Mouse (Mus musculus) cerebellum, postnatal 4 days (tissue): ENCODE results near the gene Chchd3.

Experiments used
- DNase-seq, 2 experiments: peaks; one replicate each; pipeline ENCODE4 v3.0.0; 2022; ENCODE audit warnings: low spot score in 2 of 2, mixed read lengths in 1 of 2

Gene Chchd3

DNA sequence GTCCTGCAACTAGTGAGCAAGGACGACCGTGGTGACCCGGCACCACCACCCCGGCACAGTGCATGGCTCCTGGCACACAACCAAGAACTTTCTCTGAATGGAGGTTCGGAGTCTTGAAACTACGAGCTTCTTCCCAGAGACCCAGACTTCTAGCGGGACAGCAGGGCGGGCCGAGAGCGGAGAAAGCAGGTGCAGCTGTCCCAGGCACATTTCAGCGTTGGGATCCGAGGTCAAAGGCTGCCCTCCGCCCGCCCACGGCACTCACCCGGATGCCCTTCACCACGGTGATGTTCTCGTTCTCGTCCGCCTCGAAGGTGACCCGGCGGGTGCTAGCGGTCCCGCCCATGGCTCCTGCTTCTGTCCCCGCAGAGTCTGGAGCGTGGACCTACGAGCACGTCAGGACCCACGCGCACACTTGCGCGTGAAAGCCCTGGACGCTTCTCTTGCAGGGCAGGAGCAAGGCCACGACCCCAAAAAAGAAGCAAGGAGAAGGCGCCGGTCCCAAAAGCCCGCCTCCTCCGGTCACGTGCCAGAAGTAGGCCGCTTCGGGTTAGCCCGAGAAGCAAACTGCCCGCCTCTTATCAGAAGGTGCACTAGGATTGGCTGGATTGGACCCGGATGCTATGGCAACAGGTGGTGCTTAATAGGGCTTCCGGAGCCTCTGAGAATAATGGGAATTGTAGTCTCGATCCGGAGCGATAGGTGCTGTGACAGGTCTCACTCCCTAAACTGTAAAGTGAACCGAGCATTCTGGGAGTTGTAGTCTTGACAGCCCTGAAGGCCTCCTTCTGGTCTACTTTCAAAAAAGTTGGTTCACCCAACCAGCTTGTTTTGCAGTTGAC lies at the start of gene Chchd3:
TSS of gene Chchd3 (minus strand) at position 526 of the 842 bp plus-strand sequence.
- peak; percentile 75 to 92 for DNase-seq

DNA sequence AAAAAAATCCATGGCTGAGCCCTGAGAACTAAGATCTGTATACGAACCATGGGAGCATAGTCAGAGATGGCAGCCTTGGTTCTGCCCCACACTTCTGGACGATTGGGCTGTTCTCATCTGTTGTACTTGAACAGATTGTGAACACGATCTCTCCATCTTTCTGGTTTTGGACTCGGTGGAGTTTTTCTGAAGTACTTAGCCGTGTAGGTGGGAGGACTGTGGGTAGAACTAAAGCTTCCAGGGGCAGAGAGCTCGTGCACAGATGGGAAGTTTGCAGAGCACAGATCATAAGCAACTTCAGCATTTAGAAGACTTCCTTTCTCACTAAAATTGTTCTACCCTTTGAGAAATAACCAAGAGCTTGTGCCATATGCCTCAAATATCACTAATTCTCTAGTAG lies 44.6 kb upstream of the Chchd3 start:
- DNase-seq, result no peak

DNA sequence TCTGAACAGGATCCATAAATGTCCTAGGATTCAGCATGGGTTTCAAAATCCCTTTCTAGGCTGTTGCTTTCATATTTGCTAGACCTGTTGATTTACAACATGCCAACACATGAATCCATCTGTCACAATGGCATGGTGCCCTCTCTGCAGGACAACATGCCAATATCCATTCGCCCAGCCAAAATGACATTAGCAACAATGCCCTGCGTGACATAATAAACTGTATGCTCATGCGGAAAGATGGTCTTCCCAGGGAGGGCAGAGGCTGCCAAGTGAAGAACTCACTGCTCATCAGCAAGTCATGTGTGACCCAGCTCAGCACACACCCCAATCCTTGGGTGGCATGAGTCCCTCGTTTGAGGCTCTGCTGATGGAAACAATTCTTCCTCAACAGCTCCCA lies 38.8 kb upstream of the Chchd3 start:
- DNase-seq, result peak; percentile 39 to 83

DNA sequence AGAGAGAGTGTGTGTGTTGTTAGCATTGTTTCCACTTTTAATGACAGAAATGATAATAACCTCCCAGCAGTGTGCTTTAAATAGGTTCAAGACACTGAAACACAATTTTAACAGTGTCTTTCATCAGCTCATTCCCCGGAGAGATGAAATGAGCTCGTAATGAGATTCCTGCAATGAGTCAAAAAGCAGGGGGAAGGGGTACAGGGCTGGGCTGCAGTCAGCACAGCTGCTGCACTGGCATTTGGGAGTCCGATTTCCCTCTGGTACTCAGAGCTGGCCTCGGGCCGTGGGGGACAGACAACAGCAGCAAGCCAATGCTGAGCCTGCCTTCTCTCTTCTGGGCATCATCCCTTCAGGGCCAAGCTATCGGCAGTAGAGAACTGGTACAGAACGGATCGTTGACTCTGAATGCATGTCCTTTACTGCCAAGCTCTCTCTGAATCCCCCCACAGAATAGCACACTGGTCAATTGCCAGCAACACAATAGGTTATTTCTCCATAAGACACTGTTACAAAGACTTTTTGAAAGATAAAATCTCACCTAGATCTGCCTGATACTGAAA lies 34.7 kb upstream of the Chchd3 start:
- DNase-seq, result no peak

DNA sequence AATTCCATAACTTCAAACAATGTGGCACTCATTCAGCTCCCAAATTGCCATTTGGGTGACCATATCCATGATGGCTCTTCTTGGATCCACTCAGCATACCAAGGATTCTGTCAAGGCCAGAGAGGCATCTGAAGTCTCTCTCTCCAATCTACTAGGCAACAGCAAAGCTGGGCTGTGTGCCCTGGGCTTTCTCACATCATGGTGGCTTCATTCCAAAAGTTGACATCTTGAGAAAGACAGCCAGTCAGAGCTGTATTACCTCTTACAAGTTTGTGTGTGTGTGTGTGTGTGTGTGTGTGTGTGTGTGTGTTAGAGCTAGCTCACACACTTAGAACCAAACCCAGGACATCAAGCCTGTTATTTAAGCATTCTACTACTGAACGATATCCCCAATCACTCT lies 20.1 kb upstream of the Chchd3 start:
- no peak for DNase-seq

DNA sequence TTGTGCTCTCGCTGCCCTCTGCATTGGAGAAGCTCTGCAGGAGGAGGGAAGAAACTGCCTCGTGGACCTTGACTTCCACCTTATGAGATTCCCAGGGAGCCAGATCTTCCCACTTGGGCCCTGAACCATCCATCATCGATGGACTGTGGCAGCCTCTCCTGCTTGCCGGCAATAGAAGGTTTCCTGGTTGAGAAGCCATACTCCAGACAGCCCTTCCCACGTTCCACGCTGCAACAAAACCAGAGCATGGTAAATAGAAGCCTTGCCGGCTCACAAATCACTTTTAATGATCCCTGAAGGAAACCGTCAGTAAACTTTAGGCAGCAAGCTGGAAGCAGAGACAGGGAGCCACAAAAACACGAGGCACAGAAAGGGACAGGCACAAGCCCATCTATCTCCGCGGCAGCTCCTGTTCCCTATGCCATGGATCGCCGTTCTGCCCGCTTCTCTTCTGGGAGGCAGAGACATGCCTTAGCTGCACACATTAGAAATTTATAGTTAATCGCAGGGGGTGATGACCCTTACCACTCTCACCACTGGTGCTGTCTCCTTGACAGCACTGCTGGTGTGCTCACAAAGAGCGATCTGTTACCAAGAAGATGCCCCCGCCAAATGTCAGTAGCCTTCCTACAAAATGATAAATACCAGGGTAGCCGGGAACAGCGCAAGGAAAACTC lies 18.3 kb upstream of the Chchd3 start:
- no peak for DNase-seq

DNA sequence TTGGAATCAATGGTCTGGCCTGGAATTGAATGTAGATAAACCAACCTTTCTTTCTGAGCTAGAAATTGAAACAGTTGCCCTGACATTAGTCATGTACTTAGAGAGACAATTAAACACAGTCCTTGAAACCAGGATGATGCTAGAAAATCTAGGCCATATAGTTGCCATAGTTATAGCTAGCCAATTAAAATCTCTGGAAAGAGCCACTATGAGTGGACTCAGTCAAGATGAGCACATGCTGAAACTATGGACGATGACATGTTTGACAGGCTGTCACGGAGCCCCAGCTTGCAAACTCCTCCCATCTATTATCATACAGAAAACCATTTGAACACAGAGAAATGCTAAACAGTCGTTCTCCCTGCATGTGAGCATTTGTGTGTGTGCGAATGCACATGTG lies 6.4 kb upstream of the Chchd3 start:
- no peak for DNase-seq

DNA sequence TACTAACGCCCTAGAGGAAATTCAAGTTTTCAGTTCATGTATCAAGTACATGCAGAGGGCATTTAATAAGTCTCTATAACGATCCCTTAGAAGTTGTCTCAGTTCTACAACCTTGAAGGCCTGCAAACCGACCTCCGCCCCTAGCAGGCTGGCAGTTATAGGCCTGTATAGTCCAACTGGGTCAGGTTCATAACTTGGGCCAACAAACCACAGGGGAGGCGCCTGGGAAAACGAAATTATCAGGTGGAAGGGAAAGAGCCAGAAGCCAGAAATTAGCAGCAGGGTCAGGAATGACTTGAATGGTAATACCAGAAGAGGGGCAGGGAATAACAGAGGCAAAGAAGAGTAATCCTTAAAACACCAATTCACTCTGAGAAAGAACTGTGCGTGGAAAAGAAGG lies 784 bp downstream of the Chchd3 start:
- no peak for DNase-seq

DNA sequence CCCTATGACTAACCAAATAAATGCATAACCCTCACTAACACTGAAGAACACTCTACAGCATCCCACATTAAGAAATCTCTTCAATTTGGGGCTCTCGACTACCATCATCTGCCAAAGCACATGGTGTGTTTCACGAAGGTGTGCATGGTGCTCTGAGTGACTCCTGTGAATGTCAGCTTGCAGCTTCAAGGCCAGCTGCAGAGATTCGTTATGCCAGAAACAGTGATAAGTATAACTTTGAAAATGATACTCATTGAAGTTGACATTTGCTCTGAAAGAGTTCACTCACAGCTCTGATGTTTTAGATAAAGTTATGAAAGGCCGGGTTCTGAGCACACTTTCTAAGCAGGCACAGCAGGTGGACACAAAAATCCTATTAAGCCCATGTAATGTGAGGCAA lies 3.7 kb downstream of the Chchd3 start:
- DNase-seq, result no peak

DNA sequence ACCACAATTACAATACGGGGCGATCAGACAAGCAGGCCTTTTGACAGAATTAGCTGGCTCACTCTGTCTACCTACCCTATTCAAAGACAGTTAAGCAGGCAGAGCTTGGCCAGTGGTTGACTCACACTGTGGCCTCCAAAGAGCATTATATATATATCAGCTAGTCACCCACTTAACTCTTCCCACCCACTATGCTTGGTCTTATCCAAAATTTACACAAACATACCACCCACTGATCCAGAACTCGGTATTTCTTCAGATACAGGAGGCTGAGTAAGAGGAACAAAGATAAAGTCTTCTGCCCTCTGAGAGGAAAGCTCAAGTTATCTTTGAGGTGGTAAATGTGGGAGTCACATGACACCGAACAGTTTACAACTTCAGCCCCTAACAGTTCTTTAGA lies 4.4 kb downstream of the Chchd3 start:
- no peak for DNase-seq

DNA sequence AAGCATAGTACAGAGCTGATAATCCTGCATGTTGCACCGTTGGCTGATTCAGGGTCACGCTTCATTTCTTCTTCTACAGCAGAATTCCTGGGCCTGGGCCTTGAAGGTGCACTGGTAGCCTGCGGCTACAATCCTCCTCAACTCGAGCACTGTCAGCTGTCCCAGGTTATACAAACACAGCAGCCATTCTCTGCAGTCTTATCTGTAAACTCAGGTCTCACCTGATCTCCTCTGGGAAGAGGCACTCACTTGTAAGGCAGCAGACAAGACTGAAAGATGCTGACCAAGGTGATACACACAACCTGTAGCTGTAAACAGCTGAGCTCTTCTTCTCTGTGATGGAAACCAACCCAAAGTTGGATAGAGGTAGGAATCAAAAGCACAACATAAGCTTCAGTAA lies 5.1 kb downstream of the Chchd3 start:
- DNase-seq, result no peak

DNA sequence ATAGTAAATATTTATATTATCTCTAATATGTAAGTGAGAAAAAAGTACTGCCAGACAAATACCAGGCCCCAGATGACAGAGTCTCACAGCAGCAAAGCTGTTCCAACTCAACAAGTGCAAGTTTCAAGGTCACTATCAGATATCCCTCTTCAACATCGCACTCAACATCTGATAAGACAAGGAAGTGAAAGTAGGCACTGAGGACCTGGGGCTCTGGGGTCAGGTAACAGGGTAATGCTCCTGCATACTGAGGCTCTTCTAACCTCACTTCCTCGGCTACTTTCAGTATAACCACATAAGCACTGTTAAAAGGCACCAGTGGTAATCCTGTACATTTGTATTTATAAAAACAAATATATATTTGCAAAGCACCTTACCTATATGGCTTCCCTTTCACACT lies 8.4 kb downstream of the Chchd3 start:
- no peak for DNase-seq

DNA sequence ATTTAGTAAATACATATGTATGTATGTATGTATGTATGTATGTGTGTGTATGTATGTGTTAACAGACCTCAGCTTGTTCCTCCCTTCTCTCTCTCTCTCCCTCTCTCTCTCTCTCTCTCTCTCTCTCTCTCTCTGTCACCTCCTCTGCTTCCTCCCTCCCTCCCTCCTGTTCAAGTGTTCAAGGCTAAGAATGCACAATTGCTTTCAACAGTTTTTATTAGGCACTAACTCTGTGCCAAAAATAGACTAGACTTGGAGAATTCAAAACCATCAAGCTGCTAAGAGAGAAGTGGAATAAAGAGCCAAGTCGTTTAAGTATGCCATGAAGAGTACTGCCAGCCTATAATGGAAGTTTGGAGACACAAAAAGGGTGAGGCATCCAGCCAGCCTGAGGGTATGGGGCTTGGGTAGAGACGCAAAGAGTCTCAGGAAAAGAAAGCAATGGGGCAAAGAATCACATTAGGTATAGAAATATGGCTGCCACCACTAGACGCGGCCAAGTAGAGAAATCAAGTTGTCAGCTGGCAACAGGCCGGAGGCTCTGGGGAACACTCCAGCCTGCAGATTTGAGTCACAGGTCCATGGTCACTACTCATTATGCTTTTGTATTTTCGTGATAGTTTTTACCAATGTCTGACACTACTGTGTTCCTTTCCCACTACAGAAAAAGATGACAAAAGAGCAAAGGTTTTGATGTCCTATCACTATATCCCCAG lies 10.2 kb downstream of the Chchd3 start:
- no peak for DNase-seq

DNA sequence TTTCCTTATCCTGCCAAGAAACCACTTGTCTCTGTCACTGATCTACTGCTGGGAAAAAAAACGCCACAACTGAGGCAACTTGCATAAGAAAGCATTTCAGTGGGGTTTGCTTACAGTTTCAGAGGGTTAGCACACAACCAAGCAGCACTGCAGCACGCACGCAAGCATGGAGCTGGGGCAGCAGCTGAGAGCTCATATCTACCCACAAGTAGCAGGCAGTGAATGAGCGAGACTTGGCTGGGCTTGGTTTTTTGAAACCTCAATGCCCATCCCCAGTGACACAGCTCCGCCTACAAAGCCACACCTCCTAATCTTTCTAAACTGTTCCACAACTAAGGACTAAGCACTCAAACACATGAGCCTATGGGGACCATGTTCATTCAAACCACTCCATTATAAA lies 16.6 kb downstream of the Chchd3 start:
- DNase-seq, result no peak

DNA sequence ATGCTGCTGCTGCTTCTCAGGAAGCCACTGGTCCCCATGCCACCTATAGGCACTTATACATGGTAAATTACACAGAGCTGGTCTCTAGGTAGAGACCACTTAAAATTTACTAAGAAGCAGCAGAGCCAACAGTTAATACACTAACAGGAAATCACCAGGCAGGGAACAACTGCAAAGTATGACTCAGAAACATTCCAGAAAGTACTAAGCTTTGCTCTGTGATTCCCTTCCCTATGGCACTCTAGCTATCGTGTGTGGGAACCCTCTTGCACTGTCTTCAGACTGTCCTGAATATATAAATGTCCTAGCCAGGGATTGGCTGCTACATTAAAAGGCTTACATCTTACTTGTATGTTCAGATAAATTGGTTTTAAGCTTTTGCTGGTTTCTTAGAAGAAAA lies 17.2 kb downstream of the Chchd3 start:
- no peak for DNase-seq

DNA sequence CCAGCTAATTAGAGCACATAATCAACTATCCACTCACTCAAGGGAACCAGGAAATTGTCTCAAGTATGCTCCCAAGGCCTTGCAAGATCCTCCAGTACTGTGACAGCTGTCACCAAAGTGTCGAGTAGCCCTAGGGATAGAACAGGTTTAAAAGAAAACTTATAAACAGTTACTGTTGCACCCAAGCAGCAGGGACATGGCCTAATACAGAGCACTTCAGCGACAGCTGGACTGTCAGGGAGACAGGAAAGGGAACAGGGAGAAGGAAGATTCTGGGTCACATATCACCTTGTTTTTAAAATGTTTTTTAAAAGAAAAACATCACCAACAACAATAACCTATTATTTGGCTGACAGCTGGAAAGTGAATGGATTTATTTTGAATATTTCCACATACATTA lies 18.1 kb downstream of the Chchd3 start:
- DNase-seq, result no peak

DNA sequence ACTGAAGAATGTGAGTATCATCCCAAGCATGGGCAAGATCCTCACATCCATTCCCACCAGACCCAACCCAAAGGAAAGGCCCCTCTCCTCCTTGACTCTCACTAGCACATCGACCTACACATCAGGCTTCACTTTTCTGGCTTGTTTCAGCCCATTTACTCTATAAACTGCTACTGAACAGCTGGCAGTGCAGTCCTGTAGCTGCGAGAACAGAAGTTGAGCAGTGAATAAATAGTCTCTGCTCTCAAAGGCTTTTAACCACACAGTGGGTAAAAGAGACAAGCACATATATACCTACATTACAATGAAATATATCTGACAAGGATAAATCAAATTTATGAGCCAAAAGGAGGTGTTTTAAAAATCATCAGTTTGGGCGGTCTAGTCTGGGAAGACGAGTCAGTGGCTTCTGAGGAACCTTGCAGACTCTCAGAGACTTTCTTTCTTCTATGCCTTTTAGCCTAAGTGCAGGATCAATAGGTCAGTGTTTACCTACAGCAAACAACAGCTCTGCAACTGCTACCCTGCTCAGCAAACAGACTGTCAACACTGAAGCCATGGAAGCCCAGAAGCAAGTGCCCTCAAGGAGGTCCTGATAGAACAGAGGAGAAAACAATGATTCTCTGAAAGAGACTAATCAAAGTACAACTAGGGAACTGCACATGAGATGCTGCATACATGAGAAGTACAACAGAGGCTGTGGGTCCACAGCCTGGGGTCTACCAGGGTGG lies 19.5 kb downstream of the Chchd3 start:
- no peak for DNase-seq

DNA sequence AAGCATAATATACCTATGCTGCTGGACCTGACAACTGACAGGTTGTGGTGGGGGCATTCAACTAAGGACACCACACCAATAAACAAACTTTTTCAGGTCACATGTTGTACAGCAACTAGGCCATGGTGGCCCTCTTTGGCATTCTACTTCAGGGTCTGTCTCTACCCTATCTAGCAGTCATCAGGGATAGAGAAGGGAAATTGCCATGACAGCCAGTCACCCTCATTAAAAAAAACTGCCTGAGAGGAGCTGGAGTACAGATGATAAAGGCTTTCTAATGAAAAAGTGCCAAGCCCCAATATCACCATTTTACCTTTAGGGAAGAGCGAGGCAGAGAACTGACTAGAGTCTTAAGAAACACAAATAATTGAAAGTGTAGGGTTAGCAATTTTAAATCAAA lies 27.5 kb downstream of the Chchd3 start:
- no peak for DNase-seq

DNA sequence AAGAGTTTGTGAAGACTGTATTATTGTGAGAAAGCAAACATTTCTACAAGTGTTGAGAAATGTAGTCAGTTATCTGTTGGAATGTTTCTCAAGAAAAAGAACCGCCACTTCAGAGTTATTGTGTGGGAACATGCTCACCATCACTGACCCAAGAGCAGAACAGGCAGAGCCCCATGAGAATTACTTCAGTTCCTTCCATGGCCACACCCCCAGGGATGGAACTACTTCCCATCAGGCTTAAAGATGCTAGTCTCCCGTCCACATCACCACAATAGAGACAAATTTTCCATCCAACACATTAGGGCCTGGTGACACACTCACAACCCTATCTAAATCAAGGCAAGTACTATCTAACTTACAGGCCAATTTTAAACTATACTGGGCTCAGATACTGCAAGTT lies 28.4 kb downstream of the Chchd3 start:
- no peak for DNase-seq

DNA sequence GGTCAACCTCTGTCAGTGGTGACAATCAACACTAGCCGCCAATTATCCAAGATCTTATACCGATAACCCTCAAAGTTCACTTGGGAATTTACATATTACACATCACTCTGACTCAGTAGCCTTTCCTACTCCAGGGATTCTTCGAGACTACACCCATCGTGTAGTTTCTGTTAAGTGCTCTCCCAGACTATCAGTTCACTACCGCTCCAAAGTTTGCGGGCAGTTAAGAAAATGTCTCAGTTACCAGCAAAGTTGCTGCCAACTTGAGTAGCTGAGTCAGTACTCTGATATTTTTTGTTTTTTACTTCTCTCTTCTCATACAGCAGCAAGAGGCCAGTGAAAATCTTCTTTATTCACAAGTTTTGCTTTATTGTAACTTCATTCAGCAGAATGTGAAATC lies 31.8 kb downstream of the Chchd3 start:
- DNase-seq, result no peak

DNA sequence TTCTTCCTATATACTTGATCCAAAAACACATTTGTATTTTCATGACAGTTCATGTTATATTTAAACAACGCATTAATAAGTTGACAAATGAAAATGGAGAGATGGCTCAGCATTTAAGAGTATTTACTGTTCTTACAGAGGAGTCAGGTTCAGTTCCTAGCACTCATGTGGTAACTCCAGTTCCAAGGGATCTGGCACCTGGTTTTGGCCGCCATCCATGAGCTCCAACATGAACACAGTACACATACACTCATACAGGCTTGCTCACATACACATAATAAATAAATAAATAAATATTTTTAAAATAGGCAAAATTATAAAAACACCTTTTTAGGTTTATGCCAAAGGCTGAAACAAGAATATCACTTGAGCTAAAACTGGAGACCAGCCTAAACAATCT lies 35.0 kb downstream of the Chchd3 start:
- DNase-seq, result no peak

DNA sequence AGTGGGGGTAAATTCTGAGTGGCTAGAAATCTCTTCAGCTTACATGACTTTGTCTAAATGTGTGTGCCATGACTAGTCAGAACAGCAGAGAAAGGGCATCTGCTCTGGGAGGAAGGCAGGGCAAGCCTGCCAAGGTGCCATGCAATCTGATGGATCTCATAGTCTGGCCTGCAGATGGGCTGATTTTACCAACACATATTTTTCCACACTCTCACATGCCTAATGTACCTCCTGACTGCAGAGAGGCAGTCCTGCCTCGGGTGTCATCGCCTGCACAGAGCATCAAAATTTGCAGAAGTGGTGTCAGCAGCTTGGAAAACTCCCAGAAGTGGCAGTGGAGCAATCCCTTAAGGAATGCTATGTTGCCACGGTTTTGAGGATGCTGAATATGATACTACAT lies 55.5 kb downstream of the Chchd3 start:
- no peak for DNase-seq
